Mouse (Mus musculus): ENCODE results near the gene H2-T22.

- no peak for TF ChIP-seq POLR2A (IDR thresholded peaks at IDR 0.05; ENCODE audit: control insufficient read depth, low read depth, low read length)
- TF ChIP-seq CTCF (IDR thresholded peaks at IDR 0.05; ENCODE audit: control insufficient read depth, insufficient read depth, insufficient replicate concordance, low read depth, low read length): no peak
Observed at GRCm38 (mm10) chr17:36083870-36084451, 41.4 kb upstream of the H2-T22 start.
